Mouse (Mus musculus): Measurements from ENCODE around the gene Mob1a. TPM values are rescaled to one million over a fixed set of nuclear protein-coding genes. Genes with fewer than 3 reads are reported as not detected.

Mob1a gene
- polyA plus RNA-seq, 1 experiment from 2014 or later, result 60.1 TPM

Other genes starting within 250 kb of the Mob1a start
- gene Pcgf1, start 248.1 kb upstream of the Mob1a start, polyA plus RNA-seq (2015; fragmentation: Nextera tagmentation; extraction: Ambion mirVana), result 44.3 and 47.5 TPM in 2 replicates
- 0.27 and 0.56 TPM in 2 replicates for gene Lbx2, start 239.6 kb upstream of the Mob1a start, polyA plus RNA-seq (2015; fragmentation: Nextera tagmentation; extraction: Ambion mirVana)
- gene Ccdc142, start 224.4 kb upstream of the Mob1a start, polyA plus RNA-seq (2015; fragmentation: Nextera tagmentation; extraction: Ambion mirVana), result 2.9 and 3.5 TPM in 2 replicates
- gene Gm42688, start 224.4 kb upstream of the Mob1a start, polyA plus RNA-seq (2015; fragmentation: Nextera tagmentation; extraction: Ambion mirVana), result 3.3 and 3.5 TPM in 2 replicates
- gene Mrpl53, start 217.0 kb upstream of the Mob1a start, polyA plus RNA-seq (2015; fragmentation: Nextera tagmentation; extraction: Ambion mirVana), result 137 and 151 TPM in 2 replicates
- 45.0 and 45.6 TPM in 2 replicates for gene Mogs, start 210.5 kb upstream of the Mob1a start, polyA plus RNA-seq (2015; fragmentation: Nextera tagmentation; extraction: Ambion mirVana)
- 144 and 172 TPM in 2 replicates for gene Wbp1, start 204.5 kb upstream of the Mob1a start, polyA plus RNA-seq (2015; fragmentation: Nextera tagmentation; extraction: Ambion mirVana)
- 13.2 and 13.9 TPM in 2 replicates for gene Ino80b, start 200.6 kb upstream of the Mob1a start, polyA plus RNA-seq (2015; fragmentation: Nextera tagmentation; extraction: Ambion mirVana)
- 46.7 and 51.8 TPM in 2 replicates for gene Rtkn, start 190.6 kb upstream of the Mob1a start, polyA plus RNA-seq (2015; fragmentation: Nextera tagmentation; extraction: Ambion mirVana)
- 7.1 and 7.9 TPM in 2 replicates for gene Wdr54, start 169.6 kb upstream of the Mob1a start, polyA plus RNA-seq (2015; fragmentation: Nextera tagmentation; extraction: Ambion mirVana)
- 2.0 and 2.8 TPM in 2 replicates for gene 1700003E16Rik, start 169.6 kb upstream of the Mob1a start, polyA plus RNA-seq (2015; fragmentation: Nextera tagmentation; extraction: Ambion mirVana)
- gene Dctn1, start 160.1 kb upstream of the Mob1a start, polyA plus RNA-seq (2015; fragmentation: Nextera tagmentation; extraction: Ambion mirVana), result 87.7 and 90.0 TPM in 2 replicates
- 0.15 and 0.20 TPM in 2 replicates for gene Slc4a5, start 106.2 kb upstream of the Mob1a start, polyA plus RNA-seq (2015; fragmentation: Nextera tagmentation; extraction: Ambion mirVana)
- gene Mthfd2, start 108 bp upstream of the Mob1a start, polyA plus RNA-seq (2015; fragmentation: Nextera tagmentation; extraction: Ambion mirVana), result 36.3 and 37.0 TPM in 2 replicates
- gene Bola3, start 23.1 kb downstream of the Mob1a start, polyA plus RNA-seq (2015; fragmentation: Nextera tagmentation; extraction: Ambion mirVana), result 115 and 121 TPM in 2 replicates
- gene Tet3, start 133.1 kb downstream of the Mob1a start, polyA plus RNA-seq (2015; fragmentation: Nextera tagmentation; extraction: Ambion mirVana), result 47.0 and 59.6 TPM in 2 replicates
- gene Dguok, start 181.0 kb downstream of the Mob1a start, polyA plus RNA-seq (2015; fragmentation: Nextera tagmentation; extraction: Ambion mirVana), result 89.5 and 100.0 TPM in 2 replicates
- gene Actg2, start 210.2 kb downstream of the Mob1a start, polyA plus RNA-seq (2015; fragmentation: Nextera tagmentation; extraction: Ambion mirVana), result 3.5 and 4.1 TPM in 2 replicates
- 23.0 and 26.3 TPM in 2 replicates for gene Stambp, start 246.7 kb downstream of the Mob1a start, polyA plus RNA-seq (2015; fragmentation: Nextera tagmentation; extraction: Ambion mirVana)